Mouse (Mus musculus) midbrain, embryonic 14.5 days (tissue): ENCODE results near the gene Unc79. TPM values are rescaled to one million over a fixed set of nuclear protein-coding genes. Genes with fewer than 3 reads are reported as not detected.
A peak's percentile ranks its signal among the peaks of the same experiment; 100 is the strongest.

Source experiments
- ATAC-seq: fragments of 200-750 bp; cut with Nextera tagmentation; 2 replicates; pipeline ENCODE4 v1.8.0; 2017; ENCODE audit warnings: moderate number of reproducible peaks, moderate library complexity; ENCODE audit not compliant: low FRiP score, low TSS enrichment
- DNase-seq: peaks from one replicate; pipeline ENCODE4 v3.0.0-alpha.2; 2015
- H3K27ac ChIP-seq: fragments of 300-500 bp; sonication (generic); replicated peaks from 2 replicates; pipeline ENCODE4 v1.5.1; 2014; ENCODE audit warnings: mild to moderate bottlenecking, low read depth, low read length, moderate library complexity
- H3K27me3 ChIP-seq: fragments of 300-500 bp; sonication (generic); 2 replicates; pipeline ENCODE4 v1.6.1; 2014; ENCODE audit warnings: low read length, control low read depth, mixed read lengths; ENCODE audit not compliant: control insufficient read depth, insufficient read depth
- H3K36me3 ChIP-seq: fragments of 300-500 bp; sonication (generic); 2 replicates; pipeline ENCODE4 v1.6.1; 2014; ENCODE audit warnings: low read length, control low read depth; ENCODE audit not compliant: control insufficient read depth, insufficient read depth
- H3K4me1 ChIP-seq: fragments of 300-500 bp; sonication (generic); 2 replicates; pipeline ENCODE4 v1.6.1; 2014; ENCODE audit warnings: mild to moderate bottlenecking, antibody characterized with exemption, low read length, control low read depth; ENCODE audit not compliant: control insufficient read depth, insufficient read depth
- H3K4me2 ChIP-seq: fragments of 300-500 bp; sonication (generic); 2 replicates; pipeline ENCODE4 v1.6.1; 2014; ENCODE audit warnings: mild to moderate bottlenecking, low read length, moderate library complexity
- H3K4me3 ChIP-seq: fragments of 300-500 bp; sonication (generic); replicated peaks from 2 replicates; pipeline ENCODE4 v1.5.1; 2014; ENCODE audit warnings: low read depth, low read length
- H3K9ac ChIP-seq: fragments of 300-500 bp; sonication (generic); replicated peaks from 2 replicates; pipeline ENCODE4 v1.6.1; 2014; ENCODE audit warnings: mild to moderate bottlenecking, low read length, moderate library complexity
- H3K9me3 ChIP-seq: fragments of 300-500 bp; sonication (generic); 2 replicates; pipeline ENCODE4 v1.6.1; 2016; ENCODE audit warnings: low read length, control low read depth, mixed read lengths; ENCODE audit not compliant: control insufficient read depth
- WGBS: fragments of 180-500 bp; shearing (Covaris S2); extraction: QIAGEN DNeasy Blood & Tissue Kit; methylation state at CpG from one replicate; pipeline ENCODE4 v1.1.7; 2014; 5-methylcytosine and 5-hydroxymethylcytosine counted together
- polyA plus RNA-seq: library from polyadenylated mRNA; unstranded; fragments of >200 nt; fragmentation: Nextera tagmentation; extraction: Ambion mirVana; gene quantifications from 2 replicates; pipeline ENCODE4 v1.2.1, GENCODE M21; 2014

Gene Unc79
- polyA plus RNA-seq = 13.6 and 15.4 TPM in 2 replicates

DNA sequence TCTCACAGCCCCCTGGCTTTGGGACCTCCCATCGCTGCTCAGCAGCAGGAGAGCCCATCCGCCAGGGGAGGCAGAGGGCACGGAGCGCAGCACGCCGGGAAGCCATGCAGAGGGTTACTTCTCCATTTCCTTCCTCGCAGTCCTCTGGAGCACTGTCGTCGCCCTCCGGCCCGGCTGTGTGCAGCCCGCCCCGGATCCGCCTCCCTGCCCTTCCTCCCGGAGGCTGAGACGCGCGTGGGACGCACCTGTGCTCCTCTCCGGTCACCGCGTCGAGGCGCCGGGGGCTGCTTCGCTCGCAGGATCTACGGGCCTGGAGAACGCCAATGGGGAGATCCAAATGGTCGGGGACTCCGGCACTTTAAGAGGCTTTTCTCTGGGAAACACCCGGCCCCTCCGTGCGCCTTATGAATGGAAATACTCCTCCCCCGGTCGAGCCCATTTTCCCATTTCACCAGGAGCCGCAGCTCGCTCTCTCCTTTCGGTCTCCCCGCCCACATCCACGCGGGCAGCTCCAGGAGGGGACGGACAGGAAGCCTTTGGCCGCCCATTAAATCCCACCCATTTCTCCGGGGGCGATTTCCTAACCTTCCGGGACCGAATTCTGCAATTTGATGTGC is at the start of gene Unc79:
TSS of gene Unc79 (plus strand) at position 82 of the 617 bp plus-strand sequence.
- H3K4me1 ChIP-seq = peaks cover 35% of the 10 kb centered on the region
- H3K27ac ChIP-seq = peak within 1 kb of the TSS; percentile 99
- H3K4me2 ChIP-seq = peak within 1 kb of the TSS; percentile 58
- peak within 1 kb of the TSS; percentile 80 for H3K9ac ChIP-seq
- H3K27me3 ChIP-seq = no peaks in the 10 kb centered on the region
- H3K9me3 ChIP-seq = no peaks in the 10 kb centered on the region
- DNase-seq (peak; percentile 92), ATAC-seq (peak; percentile 87)
- H3K36me3 ChIP-seq = no peaks in the 10 kb centered on the region
- WGBS = under 1% methylated on average over 48 of the region's 48 CpGs
- H3K4me3 ChIP-seq = peak within 1 kb of the TSS; percentile 65

- Histone ChIP-seq H3K9ac (no peak within 1 kb of the TSS), H3K27ac (no peak within 1 kb of the TSS), H3K4me2 (no peak within 1 kb of the TSS), H3K4me1 (no peaks in the 10 kb centered on the region), H3K36me3 (no peaks in the 10 kb centered on the region), H3K4me3 (no peak within 1 kb of the TSS), H3K9me3 (no peaks in the 10 kb centered on the region), H3K27me3 (no peaks in the 10 kb centered on the region)
- WGBS = 96% methylated on average over 17 of the region's 17 CpGs
- DNase-seq (no peak), ATAC-seq (no peak)
Measured at GRCm38 (mm10) chr12:102899091-102899490, 49.6 kb upstream of the Unc79 start, which contains the start of gene Cox8c. TSS of gene Cox8c (plus strand) at chr12:102899316.

- 28% methylated on average over 3 of the region's 3 CpGs for WGBS
- Histone ChIP-seq H3K4me3 (no peak overlapping the region), H3K4me2 (no peak overlapping the region), H3K27me3 (no peaks in the 10 kb centered on the region), H3K9me3 (no peaks in the 10 kb centered on the region), H3K27ac (no peak overlapping the region), H3K4me1 (no peaks in the 10 kb centered on the region), H3K36me3 (no peaks in the 10 kb centered on the region), H3K9ac (no peak overlapping the region)
- ATAC-seq (no peak), DNase-seq (no peak)
Measured at GRCm38 (mm10) chr12:102908191-102908590, 40.5 kb upstream of the Unc79 start.

GRCm38 (mm10) chr12:102916073-102916472 is 32.6 kb upstream of the Unc79 start:
- H3K9me3 ChIP-seq = no peaks in the 10 kb centered on the region
- H3K4me3 ChIP-seq = no peak overlapping the region
- H3K27me3 ChIP-seq = no peaks in the 10 kb centered on the region
- 93% methylated on average over 2 of the region's 2 CpGs for WGBS
- H3K27ac ChIP-seq = no peak overlapping the region
- ATAC-seq (no peak), DNase-seq (no peak)
- H3K4me2 ChIP-seq = no peak overlapping the region
- H3K36me3 ChIP-seq = no peaks in the 10 kb centered on the region
- H3K4me1 ChIP-seq = no peaks in the 10 kb centered on the region
- no peak overlapping the region for H3K9ac ChIP-seq

GRCm38 (mm10) chr12:102929764-102930163 is 18.9 kb upstream of the Unc79 start:
- no peak overlapping the region for H3K27ac ChIP-seq
- DNase-seq (no peak), ATAC-seq (no peak)
- H3K4me1 ChIP-seq = no peaks in the 10 kb centered on the region
- no peak overlapping the region for H3K4me3 ChIP-seq
- H3K9ac ChIP-seq = no peak overlapping the region
- no peaks in the 10 kb centered on the region for H3K9me3 ChIP-seq
- H3K4me2 ChIP-seq = no peak overlapping the region
- no peaks in the 10 kb centered on the region for H3K36me3 ChIP-seq
- H3K27me3 ChIP-seq = no peaks in the 10 kb centered on the region
- WGBS = 84% methylated on average over 4 of the region's 4 CpGs

- Histone ChIP-seq H3K4me2 (no peak overlapping the region), H3K4me1 (no peaks in the 10 kb centered on the region), H3K9ac (no peak overlapping the region), H3K27me3 (no peaks in the 10 kb centered on the region), H3K36me3 (no peaks in the 10 kb centered on the region), H3K4me3 (no peak overlapping the region), H3K27ac (no peak overlapping the region), H3K9me3 (no peaks in the 10 kb centered on the region)
- DNase-seq (no peak), ATAC-seq (no peak)
- WGBS = 89% methylated on average over 1 of the region's 1 CpGs
Measured at GRCm38 (mm10) chr12:102930335-102930734, 18.3 kb upstream of the Unc79 start.

DNA sequence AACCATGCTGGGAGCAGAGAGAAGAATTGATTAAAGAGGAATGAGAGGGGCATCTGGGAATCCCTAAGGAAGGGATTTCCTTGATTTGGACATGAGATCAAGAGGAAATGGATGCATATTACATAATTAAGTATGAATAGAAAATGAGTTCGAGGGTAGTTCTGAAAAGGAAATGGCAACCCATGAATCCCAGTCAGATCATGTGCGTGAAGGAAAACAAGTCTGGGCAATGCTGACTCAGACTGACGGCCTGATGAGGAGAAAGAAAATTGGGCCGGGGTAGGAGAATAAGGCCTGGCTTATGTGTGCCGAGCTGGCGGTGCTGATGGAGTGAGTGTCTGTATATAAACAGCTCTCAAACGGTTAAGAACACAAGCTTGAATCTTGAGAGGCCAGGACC is 17.9 kb upstream of the Unc79 start:
- H3K4me2 ChIP-seq = no peak overlapping the region
- H3K4me1 ChIP-seq = no peaks in the 10 kb centered on the region
- H3K4me3 ChIP-seq = no peak overlapping the region
- H3K9ac ChIP-seq = no peak overlapping the region
- H3K9me3 ChIP-seq = no peaks in the 10 kb centered on the region
- ATAC-seq (no peak), DNase-seq (no peak)
- WGBS = 80% methylated on average over 7 of the region's 7 CpGs
- H3K27ac ChIP-seq = no peak overlapping the region
- H3K27me3 ChIP-seq = no peaks in the 10 kb centered on the region
- no peaks in the 10 kb centered on the region for H3K36me3 ChIP-seq

GRCm38 (mm10) chr12:102935892-102936291 is 12.8 kb upstream of the Unc79 start:
- 44% methylated on average over 1 of the region's 1 CpGs for WGBS

DNA sequence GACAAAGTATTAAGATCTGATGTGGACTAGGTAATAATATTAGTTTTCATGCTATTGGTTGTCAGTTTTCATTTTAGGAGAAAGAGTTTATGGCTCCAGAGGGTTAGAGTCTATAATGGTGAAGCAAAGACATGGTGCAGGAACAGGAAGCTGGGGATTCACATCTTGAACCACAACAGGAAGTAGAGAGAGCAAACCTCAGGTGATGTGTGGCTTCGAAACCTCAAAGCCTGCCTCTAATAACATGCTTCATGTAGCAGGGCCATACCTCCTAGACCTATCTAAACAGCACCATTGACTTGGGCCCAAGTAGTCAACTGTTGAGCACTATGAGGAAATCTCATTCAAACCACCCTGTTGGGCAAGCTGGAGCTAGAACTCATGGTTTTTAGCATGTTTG is 3.1 kb upstream of the Unc79 start:
- WGBS = 87% methylated on average over 1 of the region's 1 CpGs
- no peak for ATAC-seq

More at GRCm38 (mm10) chr12:102935892-102936291, 12.8 kb upstream of the Unc79 start:
- no peaks in the 10 kb centered on the region for H3K36me3 ChIP-seq
- H3K4me2 ChIP-seq = no peak overlapping the region
- H3K27me3 ChIP-seq = no peaks in the 10 kb centered on the region
- no peaks in the 10 kb centered on the region for H3K9me3 ChIP-seq
- H3K4me3 ChIP-seq = no peak overlapping the region
- DNase-seq (no peak), ATAC-seq (no peak)
- H3K27ac ChIP-seq = no peak overlapping the region
- H3K4me1 ChIP-seq = no peaks in the 10 kb centered on the region
- H3K9ac ChIP-seq = no peak overlapping the region

More for the DNA sequence above, 3.1 kb upstream of the Unc79 start:
- Histone ChIP-seq H3K9ac (no peak overlapping the region), H3K36me3 (no peaks in the 10 kb centered on the region), H3K9me3 (0 out of 2 replicates have a peak, but pooled peaks cover 4% of the 10 kb centered on the region), H3K27ac (no peak overlapping the region), H3K4me2 (no peak overlapping the region), H3K27me3 (no peaks in the 10 kb centered on the region), H3K4me1 (peaks cover 12% of the 10 kb centered on the region), H3K4me3 (no peak overlapping the region)
- DNase-seq = no peak
